Mouse (Mus musculus): ENCODE measurements around the gene Unc79. TPM values are rescaled to one million over a fixed set of nuclear protein-coding genes. Genes with fewer than 3 reads are reported as not detected.

Gene Unc79
- polyA plus RNA-seq, 1 experiment from 2014 or later = 0.36 TPM

- Histone ChIP-seq H3K4me2 (no peak overlapping the region), H3K27ac (no peak overlapping the region), H3K36me3 (no peaks in the 10 kb centered on the region), H3K27me3 (no peaks in the 10 kb centered on the region), H3K4me1 (peaks cover 3% of the 10 kb centered on the region; the same call in 1 of the 2 replicates), H3K9me3 (no peaks in the 10 kb centered on the region), H3K9ac (no peak overlapping the region), H3K4me3 (no peak overlapping the region)
- ATAC-seq (ENCODE audit: borderline replicate concordance, extremely low read depth, low FRiP score, low TSS enrichment) = no peak
- 50% methylated on average over 6 of the region's 6 CpGs for WGBS
Observed at GRCm38 (mm10) chr12:103215877-103216610, 267.4 kb downstream of the Unc79 start.

DNA sequence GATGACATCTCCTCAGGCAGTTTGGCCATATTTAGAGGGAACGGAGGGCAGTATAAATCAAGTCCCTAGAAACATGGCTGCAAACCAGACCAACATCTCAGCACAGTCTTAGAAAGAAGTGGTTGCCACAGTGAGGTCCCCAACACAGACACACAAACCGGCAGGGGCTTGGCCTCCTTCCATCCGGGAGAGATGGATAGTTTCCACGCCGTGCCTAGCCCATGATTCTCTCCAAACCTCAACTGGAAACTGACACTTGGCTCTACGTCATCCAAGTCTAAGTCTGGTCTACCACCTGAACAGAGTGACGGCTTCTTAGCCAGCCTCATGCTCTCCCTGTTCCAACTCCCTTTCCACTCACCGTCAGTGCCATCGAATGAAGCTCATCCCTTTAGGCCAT is 275.0 kb downstream of the Unc79 start:
- H3K36me3 ChIP-seq = no peaks in the 10 kb centered on the region
- no peaks in the 10 kb centered on the region for H3K4me1 ChIP-seq
- H3K27me3 ChIP-seq = no peaks in the 10 kb centered on the region
- H3K9me3 ChIP-seq = no peaks in the 10 kb centered on the region
- WGBS = 86% methylated on average over 9 of the region's 9 CpGs
- H3K27ac ChIP-seq = no peak overlapping the region
- no peak overlapping the region for H3K9ac ChIP-seq
- no peak overlapping the region for H3K4me2 ChIP-seq
- no peak overlapping the region for H3K4me3 ChIP-seq
- no peak for ATAC-seq (ENCODE audit: borderline replicate concordance, extremely low read depth, low FRiP score, low TSS enrichment)

- 56% methylated on average over 4 of the region's 4 CpGs for WGBS
- Histone ChIP-seq H3K9ac (no peak overlapping the region), H3K36me3 (no peaks in the 10 kb centered on the region), H3K9me3 (no peaks in the 10 kb centered on the region), H3K27me3 (no peaks in the 10 kb centered on the region), H3K4me1 (no peaks in the 10 kb centered on the region), H3K4me2 (no peak overlapping the region), H3K27ac (no peak overlapping the region), H3K4me3 (no peak overlapping the region)
- ATAC-seq (ENCODE audit: borderline replicate concordance, extremely low read depth, low FRiP score, low TSS enrichment) = no peak
Observed at GRCm38 (mm10) chr12:103226121-103226520, 277.5 kb downstream of the Unc79 start.

GRCm38 (mm10) chr12:103229058-103229457 is 280.4 kb downstream of the Unc79 start:
- WGBS = 54% methylated on average over 4 of the region's 4 CpGs

More at GRCm38 (mm10) chr12:103229058-103229457, 280.4 kb downstream of the Unc79 start:
- no peaks in the 10 kb centered on the region for H3K36me3 ChIP-seq
- H3K4me1 ChIP-seq = no peaks in the 10 kb centered on the region
- no peak overlapping the region for H3K9ac ChIP-seq
- no peaks in the 10 kb centered on the region for H3K27me3 ChIP-seq
- no peak overlapping the region for H3K4me3 ChIP-seq
- H3K4me2 ChIP-seq = no peak overlapping the region
- no peak overlapping the region for H3K27ac ChIP-seq
- ATAC-seq (ENCODE audit: borderline replicate concordance, extremely low read depth, low FRiP score, low TSS enrichment) = no peak
- H3K9me3 ChIP-seq = no peaks in the 10 kb centered on the region

Small RNA genes lying within 50 kb of the gene (microRNA-seq; reads per million reads assigned to microRNA genes)
- not detected for gene Gm44324

Other genes with a start within 250 kb of the Unc79 start
- 8.0 and 9.6 TPM in 2 replicates for gene Itpk1, start 243.9 kb upstream of the Unc79 start, polyA plus RNA-seq (2015; fragmentation: Nextera tagmentation; extraction: Ambion mirVana)
- 27.3 and 27.4 TPM in 2 replicates for gene Moap1, start 205.2 kb upstream of the Unc79 start, polyA plus RNA-seq (2015; fragmentation: Nextera tagmentation; extraction: Ambion mirVana)
- 9.5 and 10.1 TPM in 2 replicates for gene Tmem251, start 205.1 kb upstream of the Unc79 start, polyA plus RNA-seq (2015; fragmentation: Nextera tagmentation; extraction: Ambion mirVana)
- not detected in 2 replicates for gene Gm28051, start 191.1 kb upstream of the Unc79 start, polyA plus RNA-seq (2015; fragmentation: Nextera tagmentation; extraction: Ambion mirVana)
- 29.5 and 31.3 TPM in 2 replicates for gene Gon7, start 191.1 kb upstream of the Unc79 start, polyA plus RNA-seq (2015; fragmentation: Nextera tagmentation; extraction: Ambion mirVana)
- 43.1 and 43.3 TPM in 2 replicates for gene Ubr7, start 190.9 kb upstream of the Unc79 start, polyA plus RNA-seq (2015; fragmentation: Nextera tagmentation; extraction: Ambion mirVana)
- gene Gm20604, start 190.2 kb upstream of the Unc79 start, polyA plus RNA-seq (2015; fragmentation: Nextera tagmentation; extraction: Ambion mirVana) = 22.7 and 23.8 TPM in 2 replicates
- 18.4 and 20.6 TPM in 2 replicates for gene Btbd7, start 70.4 kb upstream of the Unc79 start, polyA plus RNA-seq (2015; fragmentation: Nextera tagmentation; extraction: Ambion mirVana)
- gene Cox8c, start 49.5 kb upstream of the Unc79 start, polyA plus RNA-seq (2015; fragmentation: Nextera tagmentation; extraction: Ambion mirVana) = not detected in 2 replicates